Mouse (Mus musculus) cortical plate, adult 2 months (tissue): ENCODE results near the gene Stip1.

Experiments used
- CTCF ChIP-seq: fragments of 200-500 bp; IDR thresholded peaks from 2 replicates; pipeline ENCODE4 v1.5.1; 2011; ENCODE audit warnings: mild to moderate bottlenecking, control low read depth, low read length; ENCODE audit not compliant: insufficient read depth; ENCODE audit errors: extremely low read depth
- POLR2A ChIP-seq: fragments of 200-500 bp; IDR thresholded peaks from 2 replicates; pipeline ENCODE4 v1.6.1; 2011; ENCODE audit warnings: mild to moderate bottlenecking, low read length, control low read depth; ENCODE audit not compliant: insufficient read depth; ENCODE audit errors: extremely low read depth

- TF ChIP-seq POLR2A (no peak), CTCF (no peak)
These were observed 27.1 kb upstream of the Stip1 start for GRCm38 (mm10) chr19:7066828-7067342.
